Mouse (Mus musculus) hindbrain, embryonic 15.5 days (tissue): ENCODE results near the gene Ddx25. TPM values are rescaled to one million over a fixed set of nuclear protein-coding genes. Genes with fewer than 3 reads are reported as not detected.

Experiments
- ATAC-seq: fragments of 200-750 bp; cut with Nextera tagmentation; 2 replicates; pipeline ENCODE4 v1.8.0; 2017; ENCODE audit warnings: low read depth, moderate number of reproducible peaks, moderate TSS enrichment; ENCODE audit not compliant: low FRiP score
- H3K27ac ChIP-seq: fragments of 300-500 bp; sonication (generic); replicated peaks from 2 replicates; pipeline ENCODE4 v1.5.1; 2015; ENCODE audit warnings: mild to moderate bottlenecking, inconsistent platforms
- H3K27me3 ChIP-seq: fragments of 300-500 bp; sonication (generic); 2 replicates; pipeline ENCODE4 v1.6.1; 2015; ENCODE audit warnings: control low read depth, inconsistent platforms
- H3K36me3 ChIP-seq: fragments of 300-500 bp; sonication (generic); 2 replicates; pipeline ENCODE4 v1.6.1; 2015; ENCODE audit warnings: control low read depth, inconsistent platforms
- H3K4me1 ChIP-seq: fragments of 300-500 bp; sonication (generic); replicated peaks from 2 replicates; pipeline ENCODE4 v1.6.1; 2015; ENCODE audit warnings: control low read depth, inconsistent platforms
- H3K4me2 ChIP-seq: fragments of 300-500 bp; sonication (generic); 2 replicates; pipeline ENCODE4 v1.6.1; 2015; ENCODE audit warnings: moderate library complexity, mild to moderate bottlenecking, inconsistent platforms
- H3K4me3 ChIP-seq: fragments of 300-500 bp; sonication (generic); 2 replicates; pipeline ENCODE4 v1.5.1; 2015; ENCODE audit warnings: mild to moderate bottlenecking, inconsistent platforms
- H3K9ac ChIP-seq: fragments of 300-500 bp; sonication (generic); 2 replicates; pipeline ENCODE4 v1.6.1; 2015; ENCODE audit warnings: inconsistent platforms
- H3K9me3 ChIP-seq: fragments of 300-500 bp; sonication (generic); 2 replicates; pipeline ENCODE4 v1.6.1; 2016; ENCODE audit warnings: control low read depth, inconsistent platforms
- WGBS: fragments of 180-500 bp; shearing (Covaris S2); methylation state at CpG from one replicate; pipeline ENCODE4 v1.1.7; 2015; 5-methylcytosine and 5-hydroxymethylcytosine counted together
- polyA plus RNA-seq: library from polyadenylated mRNA; unstranded; fragments of >200 nt; fragmentation: Nextera tagmentation; extraction: Ambion mirVana; gene quantifications from 2 replicates; pipeline ENCODE4 v1.2.1, GENCODE M21; 2015

Gene Ddx25
- polyA plus RNA-seq, 1 experiment from 2014 or later = 28.7 TPM

GRCm38 (mm10) chr9:35559009-35559890 is 922 bp upstream of the Ddx25 start:
- Histone ChIP-seq H3K9ac (peak overlapping the region; percentile 66), H3K4me3 (peak overlapping the region; percentile 47), H3K4me1 (peaks cover 18% of the 10 kb centered on the region), H3K36me3 (peaks cover 15% of the 10 kb centered on the region), H3K4me2 (peak overlapping the region; percentile 85), H3K27ac (peak overlapping the region; percentile 87), H3K27me3 (no peaks in the 10 kb centered on the region), H3K9me3 (no peaks in the 10 kb centered on the region)
- ATAC-seq = peak; percentile 89
- WGBS = 3% methylated on average over 31 of the region's 31 CpGs

- Histone ChIP-seq H3K36me3 (peaks cover 24% of the 10 kb centered on the region), H3K9me3 (no peaks in the 10 kb centered on the region), H3K4me1 (peaks cover 18% of the 10 kb centered on the region), H3K27me3 (no peaks in the 10 kb centered on the region), H3K27ac (no peak overlapping the region), H3K9ac (no peak overlapping the region), H3K4me3 (no peak overlapping the region), H3K4me2 (no peak overlapping the region)
- 84% methylated on average over 12 of the region's 12 CpGs for WGBS
- ATAC-seq = no peak
These were observed 1.7 kb downstream of the Ddx25 start for GRCm38 (mm10) chr9:35556494-35557102.

GRCm38 (mm10) chr9:35548455-35548854 is 9.9 kb downstream of the Ddx25 start:
- Histone ChIP-seq H3K27ac (no peak overlapping the region), H3K4me2 (no peak overlapping the region), H3K4me1 (no peaks in the 10 kb centered on the region), H3K4me3 (no peak overlapping the region), H3K36me3 (peaks cover 43% of the 10 kb centered on the region), H3K9ac (no peak overlapping the region), H3K27me3 (no peaks in the 10 kb centered on the region), H3K9me3 (no peaks in the 10 kb centered on the region)
- WGBS = 82% methylated on average over 9 of the region's 9 CpGs
- no peak; the same call in 1 of the 2 replicates for ATAC-seq

- H3K4me3 ChIP-seq = no peak overlapping the region
- no peaks in the 10 kb centered on the region for H3K27me3 ChIP-seq
- 88% methylated on average over 9 of the region's 9 CpGs for WGBS
- no peak overlapping the region for H3K4me2 ChIP-seq
- no peaks in the 10 kb centered on the region for H3K4me1 ChIP-seq
- no peaks in the 10 kb centered on the region for H3K9me3 ChIP-seq
- H3K36me3 ChIP-seq = peaks cover 48% of the 10 kb centered on the region
- no peak overlapping the region for H3K27ac ChIP-seq
- ATAC-seq = no peak
- no peak overlapping the region for H3K9ac ChIP-seq
These were observed 11.6 kb downstream of the Ddx25 start for GRCm38 (mm10) chr9:35546745-35547144.

GRCm38 (mm10) chr9:35545704-35546103 is 12.6 kb downstream of the Ddx25 start:
- H3K9me3 ChIP-seq = no peaks in the 10 kb centered on the region
- H3K36me3 ChIP-seq = peaks cover 48% of the 10 kb centered on the region
- H3K9ac ChIP-seq = no peak overlapping the region
- H3K4me2 ChIP-seq = no peak overlapping the region
- H3K4me1 ChIP-seq = no peaks in the 10 kb centered on the region
- H3K4me3 ChIP-seq = no peak overlapping the region
- 72% methylated on average over 12 of the region's 12 CpGs for WGBS
- no peak for ATAC-seq
- H3K27ac ChIP-seq = no peak overlapping the region
- no peaks in the 10 kb centered on the region for H3K27me3 ChIP-seq

- Histone ChIP-seq H3K9me3 (no peaks in the 10 kb centered on the region), H3K27ac (no peak overlapping the region), H3K4me1 (no peaks in the 10 kb centered on the region), H3K4me2 (no peak overlapping the region), H3K27me3 (no peaks in the 10 kb centered on the region), H3K36me3 (peaks cover 48% of the 10 kb centered on the region), H3K9ac (no peak overlapping the region), H3K4me3 (no peak overlapping the region)
- ATAC-seq = no peak
- 49% methylated on average over 2 of the region's 2 CpGs for WGBS
These were observed 13.7 kb downstream of the Ddx25 start for GRCm38 (mm10) chr9:35544666-35545065.

- no peak overlapping the region for H3K9ac ChIP-seq
- no peaks in the 10 kb centered on the region for H3K4me1 ChIP-seq
- no peaks in the 10 kb centered on the region for H3K9me3 ChIP-seq
- ATAC-seq = no peak
- H3K36me3 ChIP-seq = peaks cover 46% of the 10 kb centered on the region
- no peak overlapping the region for H3K4me2 ChIP-seq
- H3K4me3 ChIP-seq = no peak overlapping the region
- no peak overlapping the region for H3K27ac ChIP-seq
- WGBS = 88% methylated on average over 14 of the region's 14 CpGs
- H3K27me3 ChIP-seq = no peaks in the 10 kb centered on the region
These were observed 15.0 kb downstream of the Ddx25 start for GRCm38 (mm10) chr9:35543099-35543860.

GRCm38 (mm10) chr9:35541941-35542340 is 16.4 kb downstream of the Ddx25 start:
- H3K36me3 ChIP-seq = peaks cover 43% of the 10 kb centered on the region
- no peak for ATAC-seq

GRCm38 (mm10) chr9:35541488-35541887 is 16.8 kb downstream of the Ddx25 start:
- H3K27me3 ChIP-seq = no peaks in the 10 kb centered on the region
- no peaks in the 10 kb centered on the region for H3K9me3 ChIP-seq
- H3K9ac ChIP-seq = no peak overlapping the region
- H3K27ac ChIP-seq = no peak overlapping the region
- WGBS = 7% methylated on average over 6 of the region's 6 CpGs
- ATAC-seq = peak; percentile 79
- H3K36me3 ChIP-seq = peaks cover 38% of the 10 kb centered on the region
- H3K4me3 ChIP-seq = no peak overlapping the region
- H3K4me2 ChIP-seq = no peak overlapping the region
- no peaks in the 10 kb centered on the region for H3K4me1 ChIP-seq

More at GRCm38 (mm10) chr9:35541941-35542340, 16.4 kb downstream of the Ddx25 start:
- H3K4me2 ChIP-seq = no peak overlapping the region
- H3K9me3 ChIP-seq = no peaks in the 10 kb centered on the region
- 73% methylated on average over 6 of the region's 6 CpGs for WGBS
- H3K27ac ChIP-seq = no peak overlapping the region
- H3K4me1 ChIP-seq = no peaks in the 10 kb centered on the region
- no peak overlapping the region for H3K4me3 ChIP-seq
- no peaks in the 10 kb centered on the region for H3K27me3 ChIP-seq
- H3K9ac ChIP-seq = no peak overlapping the region

GRCm38 (mm10) chr9:35541024-35541423 is 17.3 kb downstream of the Ddx25 start:
- ATAC-seq = 0 out of 2 replicates have a peak, but pooled peaks have one; percentile 1
- Histone ChIP-seq H3K9ac (no peak overlapping the region), H3K4me3 (no peak overlapping the region), H3K36me3 (peaks cover 36% of the 10 kb centered on the region), H3K27ac (no peak overlapping the region), H3K4me2 (no peak overlapping the region), H3K4me1 (no peaks in the 10 kb centered on the region), H3K27me3 (no peaks in the 10 kb centered on the region), H3K9me3 (no peaks in the 10 kb centered on the region)
- WGBS = 87% methylated on average over 5 of the region's 5 CpGs

- no peak overlapping the region for H3K4me2 ChIP-seq
- no peaks in the 10 kb centered on the region for H3K9me3 ChIP-seq
- no peak for ATAC-seq
- no peaks in the 10 kb centered on the region for H3K27me3 ChIP-seq
- peaks cover 22% of the 10 kb centered on the region for H3K36me3 ChIP-seq
- WGBS = 66% methylated on average over 13 of the region's 13 CpGs
- no peak overlapping the region for H3K27ac ChIP-seq
- no peaks in the 10 kb centered on the region for H3K4me1 ChIP-seq
- no peak overlapping the region for H3K4me3 ChIP-seq
- no peak overlapping the region for H3K9ac ChIP-seq
These were observed 19.2 kb downstream of the Ddx25 start for GRCm38 (mm10) chr9:35539001-35539750.
